Mouse (Mus musculus) right cerebral cortex, postnatal 4 days (tissue): ENCODE measurements around the gene Agpat2.

Experiments used
- DNase-seq: peaks from one replicate; pipeline ENCODE4 v3.0.0-alpha.2; 2022

The Agpat2 gene

GRCm38 (mm10) chr2:26573396-26573795 lies 30.8 kb downstream of the Agpat2 start:
- DNase-seq = peak; percentile 13

- DNase-seq = no peak
Measured at GRCm38 (mm10) chr2:26571826-26572225, 32.4 kb downstream of the Agpat2 start.

GRCm38 (mm10) chr2:26571400-26571799 lies 32.8 kb downstream of the Agpat2 start:
- DNase-seq = no peak

- peak; percentile 69 for DNase-seq
Measured at GRCm38 (mm10) chr2:26570034-26570433, 34.2 kb downstream of the Agpat2 start.

GRCm38 (mm10) chr2:26566221-26566620 lies 38.0 kb downstream of the Agpat2 start:
- peak; percentile 19 for DNase-seq

- DNase-seq = no peak
Measured at GRCm38 (mm10) chr2:26561351-26562016, 42.7 kb downstream of the Agpat2 start.

- DNase-seq = no peak
Measured at GRCm38 (mm10) chr2:26560506-26560905, 43.7 kb downstream of the Agpat2 start.

- DNase-seq = no peak
Measured at GRCm38 (mm10) chr2:26556535-26556993, 47.7 kb downstream of the Agpat2 start.

GRCm38 (mm10) chr2:26555076-26555475 lies 49.1 kb downstream of the Agpat2 start:
- no peak for DNase-seq

GRCm38 (mm10) chr2:26553904-26554303 lies 50.3 kb downstream of the Agpat2 start:
- no peak for DNase-seq

- no peak for DNase-seq
Measured at GRCm38 (mm10) chr2:26552066-26552465, 52.2 kb downstream of the Agpat2 start.

- DNase-seq = no peak
Measured at GRCm38 (mm10) chr2:26551446-26551845, 52.8 kb downstream of the Agpat2 start.

- DNase-seq = no peak
Measured at GRCm38 (mm10) chr2:26550777-26551176, 53.4 kb downstream of the Agpat2 start.

- no peak for DNase-seq
Measured at GRCm38 (mm10) chr2:26550205-26550604, 54.0 kb downstream of the Agpat2 start.

- no peak for DNase-seq
Measured at GRCm38 (mm10) chr2:26549801-26550200, 54.4 kb downstream of the Agpat2 start.

- DNase-seq = no peak
Measured at GRCm38 (mm10) chr2:26547481-26547880, 56.7 kb downstream of the Agpat2 start.

- DNase-seq = no peak
Measured at GRCm38 (mm10) chr2:26544265-26544664, 60.0 kb downstream of the Agpat2 start.

- no peak for DNase-seq
Measured at GRCm38 (mm10) chr2:26543768-26544167, 60.4 kb downstream of the Agpat2 start.

GRCm38 (mm10) chr2:26543155-26543554 lies 61.1 kb downstream of the Agpat2 start:
- DNase-seq = no peak
